Mouse (Mus musculus) hindlimb bud, embryonic 11.5 days (tissue): Measurements from ENCODE around the gene Msln.

Experiments
- DNase-seq: peaks from one replicate; pipeline ENCODE4 v3.0.0-alpha.2; 2012; ENCODE audit warnings: low read depth, low spot score; ENCODE audit errors: extremely low spot score

The Msln gene

DNA sequence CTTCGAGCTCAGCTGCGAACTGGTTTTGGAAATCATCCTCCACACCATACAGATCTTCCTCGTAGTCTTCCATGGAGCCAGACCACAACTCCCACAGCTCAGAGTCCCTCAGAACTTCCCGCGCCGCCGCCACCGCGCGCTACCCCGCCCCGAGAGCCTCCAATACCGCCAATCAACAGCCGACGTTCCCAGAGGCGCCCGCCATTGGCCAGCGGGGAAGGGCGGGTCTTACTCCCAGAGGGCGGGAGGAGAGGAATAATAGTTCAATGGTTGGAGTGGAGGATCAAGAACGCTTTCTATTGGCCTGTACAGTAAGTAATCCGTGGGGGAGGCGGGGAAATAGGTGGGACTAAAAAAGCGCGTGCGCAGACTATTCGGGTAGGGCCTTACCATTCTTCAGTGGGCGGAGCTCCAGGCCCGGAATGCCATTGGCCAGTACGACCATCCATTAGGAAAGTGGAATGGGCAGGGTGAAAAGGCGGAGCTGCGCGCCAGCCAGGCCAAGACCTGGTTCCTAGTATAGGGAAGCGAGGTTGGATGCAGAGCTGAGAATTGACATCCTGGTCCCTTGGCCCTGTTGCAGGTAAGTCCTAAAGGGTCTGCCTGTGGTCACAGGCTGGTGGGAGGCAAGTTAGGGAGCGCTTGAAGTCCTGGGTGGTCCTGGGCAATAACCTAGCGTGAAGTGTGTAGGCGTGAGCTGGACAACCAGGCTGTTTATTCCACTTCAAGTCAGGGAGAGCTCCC, 26.7 kb downstream of the Msln start, which contains the start of the genes Chtf18 and Rpusd1:
Chtf18 (minus strand) TSS at position 155 of the 744 bp plus-strand sequence.
Rpusd1 (plus strand) TSS at position 406 of the 744 bp plus-strand sequence.
- DNase-seq = peak; percentile 96

DNA sequence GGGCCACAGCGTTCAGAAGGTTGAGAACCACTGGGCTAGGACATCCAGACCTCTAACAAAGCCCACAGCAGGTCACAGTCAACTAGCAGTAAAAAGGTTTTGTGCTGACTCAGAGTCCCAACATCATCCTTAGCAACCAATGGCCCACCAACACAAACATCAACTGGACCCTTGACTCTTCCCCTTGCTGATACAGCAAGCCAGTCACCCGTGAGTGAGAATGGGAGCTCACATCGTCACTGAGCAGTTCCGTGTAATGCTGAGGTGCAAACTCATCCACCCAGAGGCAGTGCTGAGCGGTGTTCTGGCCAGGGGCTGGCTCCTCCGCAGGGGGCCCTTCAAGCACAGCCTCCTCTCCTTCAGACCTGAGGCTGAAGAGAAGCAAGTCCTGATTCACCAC, 28.9 kb downstream of the Msln start:
- no peak for DNase-seq

DNA sequence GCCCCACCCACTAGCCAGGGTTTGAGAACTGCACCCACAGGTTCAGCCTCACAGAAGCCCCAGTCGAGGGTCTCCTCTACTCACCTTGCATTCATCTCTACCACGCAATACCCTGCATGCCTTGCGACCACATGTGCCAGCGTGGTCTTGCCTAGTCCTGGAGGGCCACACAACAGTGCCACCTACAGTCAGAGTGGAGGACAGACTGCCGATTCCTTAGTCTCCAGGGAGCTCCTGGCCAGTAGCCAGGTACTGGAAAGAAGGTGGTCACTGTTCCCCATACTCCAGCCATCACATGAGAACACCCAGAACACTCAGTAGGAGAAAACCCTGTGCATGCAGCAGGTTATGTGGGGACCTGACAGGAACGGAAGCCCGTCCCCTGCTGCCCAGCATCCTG, 30.3 kb downstream of the Msln start:
- no peak for DNase-seq

GRCm38 (mm10) chr17:25723470-25723869, 30.7 kb downstream of the Msln start:
- DNase-seq = no peak

DNA sequence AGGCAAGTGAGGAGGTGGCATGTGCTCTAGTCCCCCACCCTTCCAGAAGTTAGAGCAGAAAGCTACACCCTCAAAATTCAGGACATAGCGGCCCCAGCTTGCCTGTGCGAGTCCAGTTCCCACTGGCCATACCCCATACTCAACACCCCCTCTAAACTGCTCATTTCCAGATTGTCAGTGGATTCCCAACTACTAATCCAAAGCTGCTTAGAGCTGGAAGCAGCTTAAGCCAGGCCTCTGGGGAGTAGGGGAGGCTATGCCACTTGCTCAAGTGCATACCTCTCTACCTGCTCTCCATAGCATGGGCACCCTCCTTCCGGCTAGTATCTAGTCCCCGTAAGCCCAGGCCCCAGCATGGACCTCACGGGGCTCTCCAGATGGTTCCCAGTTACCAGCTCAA, 32.7 kb downstream of the Msln start:
- no peak for DNase-seq

- no peak for DNase-seq
Measured at GRCm38 (mm10) chr17:25717691-25718090, 36.5 kb downstream of the Msln start.

DNA sequence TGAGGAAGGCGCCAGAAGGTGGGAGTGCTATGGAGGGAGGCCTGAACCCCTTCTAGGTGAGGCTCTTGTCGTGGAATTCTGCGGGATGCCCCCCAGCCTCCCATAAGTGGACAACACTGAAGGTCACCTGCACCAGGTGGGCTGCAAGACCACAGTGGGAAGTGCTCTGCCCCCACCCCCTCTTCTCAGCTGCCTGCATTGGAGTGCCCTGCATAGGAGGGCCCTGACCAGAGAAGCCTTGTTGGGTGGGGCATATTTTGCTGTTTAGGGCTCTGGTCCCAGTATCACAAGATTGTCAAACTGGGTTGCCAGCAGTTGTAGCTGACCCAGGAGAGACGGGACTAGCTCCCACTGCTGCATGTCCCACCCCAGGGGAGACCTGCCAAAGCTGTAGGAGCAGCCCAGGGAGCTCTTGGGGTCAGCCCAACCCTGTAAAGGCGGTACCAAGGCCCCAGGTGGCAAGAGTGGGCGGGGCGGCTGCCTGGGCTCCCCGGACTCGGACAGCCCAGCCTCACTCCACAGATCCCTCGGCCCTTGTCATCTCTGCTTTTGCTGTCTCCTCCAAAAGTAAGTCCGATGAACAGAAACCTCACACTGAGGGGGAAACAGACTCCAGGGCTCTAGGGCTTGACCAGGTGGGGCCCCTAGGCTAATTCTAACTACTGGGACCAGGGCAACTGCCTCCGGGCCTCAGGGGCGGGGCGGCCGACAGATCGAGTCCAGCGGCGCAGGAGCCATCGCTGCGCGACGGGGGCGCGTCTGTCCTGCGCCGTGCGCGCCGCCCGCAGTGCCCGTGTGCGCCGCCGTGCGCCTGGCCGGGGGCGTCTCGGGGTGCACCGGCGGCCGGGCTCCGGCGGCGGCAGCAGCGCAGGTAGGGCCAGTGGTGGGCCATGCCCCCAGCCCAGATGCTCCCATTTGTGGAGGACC, 37.2 kb downstream of the Msln start, which contains the start of gene Gng13:
Gng13 (plus strand) TSS at position 461 of the 927 bp plus-strand sequence.
- DNase-seq = no peak

GRCm38 (mm10) chr17:25716130-25716529, 38.0 kb downstream of the Msln start:
- no peak for DNase-seq

GRCm38 (mm10) chr17:25715627-25716026, 38.6 kb downstream of the Msln start:
- DNase-seq = no peak

DNA sequence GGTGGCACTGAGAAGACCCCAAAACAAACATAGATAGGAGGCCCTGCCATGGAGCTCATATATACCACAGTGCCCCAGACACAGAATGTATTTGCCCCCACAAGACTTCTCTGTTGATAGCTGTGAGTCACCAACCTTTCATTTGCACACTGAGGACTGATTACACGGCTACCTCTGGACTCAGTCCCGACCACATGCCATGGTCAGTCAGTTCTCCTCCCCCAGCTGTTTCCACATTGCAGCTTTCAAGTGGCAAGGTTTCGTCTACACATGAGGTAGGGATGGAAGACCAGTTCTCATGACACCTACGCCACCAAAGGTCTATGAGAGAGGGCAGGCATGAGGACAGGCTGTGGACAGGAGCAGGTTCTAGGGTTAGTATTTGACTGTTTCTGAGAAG, 43.0 kb downstream of the Msln start:
- no peak for DNase-seq

GRCm38 (mm10) chr17:25709994-25710393, 44.2 kb downstream of the Msln start:
- DNase-seq = no peak

GRCm38 (mm10) chr17:25700863-25701496, 53.2 kb downstream of the Msln start:
- no peak for DNase-seq
